Mouse (Mus musculus): ENCODE data around the gene Asrgl1. TPM values are rescaled to one million over a fixed set of nuclear protein-coding genes. Genes with fewer than 3 reads are reported as not detected.
"Not testable (repeated sequence)": the region's sequence is repeated elsewhere in the genome, so short reads cannot be mapped to it uniquely, and the experiment has no call there.

Gene Asrgl1
- polyA plus RNA-seq, 1 experiment, result 0.79 TPM

GRCm38 (mm10) chr19:9106096-9106495, 29.3 kb downstream of the Asrgl1 start:
- DNase-seq (ENCODE audit: low read depth, low spot score), result no peak
- 63% methylated on average over 5 of the region's 5 CpGs for WGBS

GRCm38 (mm10) chr19:9105101-9105685, 30.2 kb downstream of the Asrgl1 start:
- DNase-seq (ENCODE audit: low read depth, low spot score), result no peak
- 65% methylated on average over 3 of the region's 3 CpGs for WGBS

GRCm38 (mm10) chr19:9103986-9104385, 31.4 kb downstream of the Asrgl1 start:
- no peak for DNase-seq (ENCODE audit: low read depth, low spot score)
- WGBS, result 70% methylated on average over 4 of the region's 4 CpGs

- DNase-seq (ENCODE audit: low read depth, low spot score), result no peak
- WGBS, result 72% methylated on average over 2 of the region's 2 CpGs
Measured at GRCm38 (mm10) chr19:9101062-9101457, 34.4 kb downstream of the Asrgl1 start.

GRCm38 (mm10) chr19:9100297-9101061, 35.0 kb downstream of the Asrgl1 start:
- 78% methylated on average over 17 of the region's 17 CpGs for WGBS
- no peak for DNase-seq (ENCODE audit: low read depth, low spot score)

GRCm38 (mm10) chr19:9099751-9100150, 35.7 kb downstream of the Asrgl1 start:
- WGBS, result 87% methylated on average over 8 of the region's 8 CpGs
- DNase-seq (ENCODE audit: low read depth, low spot score), result no peak

- DNase-seq (ENCODE audit: low read depth, low spot score), result no peak
- 74% methylated on average over 13 of the region's 13 CpGs for WGBS
Measured at GRCm38 (mm10) chr19:9097441-9097840, 38.0 kb downstream of the Asrgl1 start.

- 73% methylated on average over 5 of the region's 5 CpGs for WGBS
- no peak for DNase-seq (ENCODE audit: low read depth, low spot score)
Measured at GRCm38 (mm10) chr19:9095111-9095510, 40.3 kb downstream of the Asrgl1 start.

GRCm38 (mm10) chr19:9090709-9091108, 44.7 kb downstream of the Asrgl1 start:
- 50% methylated on average over 2 of the region's 2 CpGs for WGBS
- no peak for DNase-seq (ENCODE audit: low read depth, low spot score)

- 72% methylated on average over 4 of the region's 4 CpGs for WGBS
- no peak for DNase-seq (ENCODE audit: low read depth, low spot score)
Measured at GRCm38 (mm10) chr19:9090191-9090590, 45.2 kb downstream of the Asrgl1 start.

- WGBS, result 75% methylated on average over 4 of the region's 4 CpGs
- DNase-seq (ENCODE audit: low read depth, low spot score), result no peak
Measured at GRCm38 (mm10) chr19:9087821-9088220, 47.6 kb downstream of the Asrgl1 start, which contains the start of gene Scgb1a1. TSS of gene Scgb1a1 (minus strand) at chr19:9087958.

GRCm38 (mm10) chr19:9083892-9084291, 51.5 kb downstream of the Asrgl1 start:
- WGBS, result 92% methylated on average over 2 of the region's 2 CpGs

GRCm38 (mm10) chr19:9083010-9083355, 52.5 kb downstream of the Asrgl1 start:
- 71% methylated on average over 2 of the region's 2 CpGs for WGBS
- DNase-seq (ENCODE audit: low read depth, low spot score), result no peak

More at GRCm38 (mm10) chr19:9083892-9084291, 51.5 kb downstream of the Asrgl1 start:
- not testable (repeated sequence) for DNase-seq (ENCODE audit: low read depth, low spot score)

- DNase-seq (ENCODE audit: low read depth, low spot score), result peak; percentile 71
- 7% methylated on average over 23 of the region's 23 CpGs for WGBS
Measured at GRCm38 (mm10) chr19:9082191-9083009, 53.0 kb downstream of the Asrgl1 start.

GRCm38 (mm10) chr19:9081311-9082190, 53.9 kb downstream of the Asrgl1 start:
- DNase-seq (ENCODE audit: low read depth, low spot score), result peak; percentile 83

GRCm38 (mm10) chr19:9079916-9080315, 55.5 kb downstream of the Asrgl1 start:
- no peak for DNase-seq (ENCODE audit: low read depth, low spot score)
- WGBS, result 55% methylated on average over 7 of the region's 7 CpGs

More at GRCm38 (mm10) chr19:9081311-9082190, 53.9 kb downstream of the Asrgl1 start:
- 31% methylated on average over 14 of the region's 14 CpGs for WGBS

- 35% methylated on average over 4 of the region's 4 CpGs for WGBS
- DNase-seq (ENCODE audit: low read depth, low spot score), result no peak
Measured at GRCm38 (mm10) chr19:9076982-9077660, 58.3 kb downstream of the Asrgl1 start.

GRCm38 (mm10) chr19:9076035-9076434, 59.4 kb downstream of the Asrgl1 start:
- DNase-seq (ENCODE audit: low read depth, low spot score), result no peak
- 92% methylated on average over 3 of the region's 3 CpGs for WGBS

GRCm38 (mm10) chr19:9075558-9075957, 59.9 kb downstream of the Asrgl1 start:
- WGBS, result 85% methylated on average over 2 of the region's 2 CpGs
- no peak for DNase-seq (ENCODE audit: low read depth, low spot score)

Measured in large intestine, adult 2 months (tissue).